Mouse (Mus musculus): ENCODE data around the gene Nol9.

Gene Nol9

DNA sequence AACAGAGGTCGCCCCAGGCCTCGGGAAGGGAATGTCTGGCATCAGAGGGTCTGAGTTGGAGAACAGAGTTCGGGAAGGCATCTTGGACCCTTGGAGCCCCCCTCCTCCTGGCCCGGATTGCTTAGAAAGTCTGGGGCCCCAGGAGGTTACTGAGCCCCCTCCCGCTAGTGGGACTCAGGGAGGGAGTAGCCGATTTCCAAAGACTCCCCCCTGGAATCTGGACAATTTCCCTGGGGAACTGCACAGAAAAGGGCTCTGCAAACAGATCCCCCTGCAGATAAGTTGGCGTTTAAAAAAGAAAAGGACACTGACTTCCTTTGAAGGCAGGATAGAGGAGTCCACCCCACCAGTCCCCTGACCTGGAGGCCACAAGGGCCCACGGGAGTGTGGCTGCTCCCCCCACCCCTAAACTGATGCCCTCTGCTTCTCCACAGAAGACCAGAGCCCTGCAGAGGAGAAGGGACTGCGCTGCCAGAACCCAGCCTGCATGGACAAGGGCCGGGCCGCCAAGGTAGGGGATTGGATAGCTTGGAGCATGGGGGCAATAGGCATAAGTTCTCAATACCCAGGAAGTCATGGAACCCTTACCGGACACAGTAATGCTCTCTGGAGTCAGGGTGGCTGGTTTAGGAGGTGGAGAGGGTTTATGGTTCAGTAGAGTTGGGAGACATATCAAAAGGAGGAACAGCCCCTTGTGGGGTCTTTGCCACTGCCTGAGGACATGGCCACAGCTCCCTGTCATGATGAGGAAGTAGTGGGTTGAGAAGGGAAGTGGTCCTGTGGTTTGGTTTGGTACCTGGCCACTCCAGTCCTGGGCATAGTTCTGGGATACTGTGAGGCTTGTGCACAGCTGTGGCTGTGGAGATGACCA is 48.3 kb downstream of the Nol9 start:
- no peak for ATAC-seq (ENCODE audit: insufficient number of reproducible peaks, low FRiP score, low TSS enrichment)

- no peak for ATAC-seq (ENCODE audit: insufficient number of reproducible peaks, low FRiP score, low TSS enrichment)
Measured at GRCm38 (mm10) chr4:152088133-152088532, 49.0 kb downstream of the Nol9 start.

DNA sequence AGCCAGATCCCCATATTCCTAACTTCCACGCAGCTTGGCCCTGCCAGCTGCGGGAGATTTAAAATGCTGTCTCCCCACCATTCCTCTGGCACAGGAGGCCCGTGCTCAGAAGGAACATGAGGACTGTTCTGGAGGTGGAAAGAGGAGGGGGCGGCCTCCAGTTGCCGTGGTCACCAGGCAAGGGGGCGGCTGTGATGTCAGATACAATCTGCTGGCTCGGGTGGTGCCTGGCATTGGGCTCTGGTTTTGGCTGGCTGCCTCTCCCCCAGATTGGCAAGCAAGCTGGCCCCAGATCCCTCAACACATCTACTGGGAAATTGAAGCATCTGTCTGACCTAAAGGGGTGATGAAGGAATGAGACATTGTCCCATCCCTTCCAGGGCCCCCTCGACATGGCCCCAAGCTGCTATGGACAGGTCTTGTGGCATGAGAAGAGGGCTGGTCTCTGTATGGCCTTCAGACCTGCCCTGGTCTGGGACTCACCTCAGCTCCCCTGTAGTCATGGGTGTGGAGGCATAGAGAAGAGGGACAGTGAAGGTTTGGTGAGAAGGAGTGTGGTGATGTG is 49.5 kb downstream of the Nol9 start:
- ATAC-seq (ENCODE audit: insufficient number of reproducible peaks, low FRiP score, low TSS enrichment), result no peak

DNA sequence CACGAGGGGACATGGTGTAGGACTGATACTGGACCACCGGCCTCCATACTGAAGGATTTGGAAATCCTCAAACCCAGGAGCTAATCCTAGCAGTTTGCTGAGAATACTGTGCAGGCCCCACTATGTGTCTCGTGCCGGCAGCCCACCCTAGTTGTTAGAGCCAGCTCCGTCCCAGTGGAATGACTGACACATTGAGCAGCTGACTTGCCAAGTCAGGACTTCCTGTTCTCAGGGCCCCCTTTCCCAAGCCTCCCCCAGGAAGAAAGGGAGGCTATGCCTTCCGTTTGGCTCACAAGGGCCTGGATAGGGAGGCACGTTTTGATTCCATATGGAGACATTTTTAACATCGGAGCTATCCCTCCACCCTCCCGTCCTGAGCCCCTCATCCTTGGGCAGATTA is 51.1 kb downstream of the Nol9 start:
- ATAC-seq (ENCODE audit: insufficient number of reproducible peaks, low FRiP score, low TSS enrichment), result no peak

DNA sequence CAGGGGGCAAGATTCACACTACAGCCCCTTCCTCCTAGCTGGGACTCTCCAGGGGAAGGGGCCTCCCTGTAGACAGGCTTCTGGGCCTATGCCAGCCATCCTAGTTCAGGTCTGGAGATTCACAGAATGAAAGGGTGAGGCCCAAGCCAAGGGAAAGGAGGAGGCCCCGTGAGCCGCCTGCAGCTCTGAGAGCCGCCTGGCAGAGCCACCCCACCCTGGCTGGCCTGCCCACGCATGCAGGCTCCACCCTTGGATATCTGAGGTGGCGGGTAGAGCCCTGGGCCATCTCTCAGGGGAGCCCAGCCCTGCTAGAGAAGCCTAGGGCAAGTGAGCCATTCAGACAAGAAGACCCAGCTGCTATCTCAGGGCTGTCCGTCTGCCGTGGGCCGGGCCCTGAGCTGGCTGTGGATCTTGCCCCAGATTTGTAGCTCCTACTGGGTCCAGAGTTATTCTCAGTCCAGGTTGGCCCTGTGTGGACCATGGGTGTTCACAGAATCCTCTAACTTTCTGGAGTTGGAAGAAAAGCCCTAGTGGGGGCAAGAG is 53.7 kb downstream of the Nol9 start:
- no peak for ATAC-seq (ENCODE audit: insufficient number of reproducible peaks, low FRiP score, low TSS enrichment)

GRCm38 (mm10) chr4:152094233-152094632 is 55.1 kb downstream of the Nol9 start:
- no peak for ATAC-seq (ENCODE audit: insufficient number of reproducible peaks, low FRiP score, low TSS enrichment)

GRCm38 (mm10) chr4:152095937-152096910 is 57.1 kb downstream of the Nol9 start:
- no peak for ATAC-seq (ENCODE audit: insufficient number of reproducible peaks, low FRiP score, low TSS enrichment)

DNA sequence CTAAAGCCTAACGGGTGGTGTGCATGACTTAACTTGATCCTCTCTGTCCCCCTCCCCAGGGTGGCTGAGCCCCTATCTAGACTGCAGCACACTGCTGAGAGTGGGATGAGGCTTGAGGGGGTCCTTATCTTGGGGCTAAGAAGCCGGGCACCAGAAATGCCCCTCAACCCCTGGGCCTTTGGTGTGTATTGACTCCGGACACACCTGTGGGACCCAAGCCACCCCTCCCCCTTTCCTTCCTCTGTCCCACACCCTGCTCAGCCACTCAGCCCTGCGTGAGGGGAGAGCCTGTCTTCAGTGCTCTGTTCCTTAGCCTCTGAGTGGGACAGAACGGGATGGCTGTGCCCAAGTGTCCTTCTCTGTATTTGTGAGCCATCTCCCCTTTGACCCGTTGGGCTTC is 57.8 kb downstream of the Nol9 start:
- ATAC-seq (ENCODE audit: insufficient number of reproducible peaks, low FRiP score, low TSS enrichment), result no peak

GRCm38 (mm10) chr4:152097911-152098799 is 59.0 kb downstream of the Nol9 start:
- ATAC-seq (ENCODE audit: insufficient number of reproducible peaks, low FRiP score, low TSS enrichment), result no peak

DNA sequence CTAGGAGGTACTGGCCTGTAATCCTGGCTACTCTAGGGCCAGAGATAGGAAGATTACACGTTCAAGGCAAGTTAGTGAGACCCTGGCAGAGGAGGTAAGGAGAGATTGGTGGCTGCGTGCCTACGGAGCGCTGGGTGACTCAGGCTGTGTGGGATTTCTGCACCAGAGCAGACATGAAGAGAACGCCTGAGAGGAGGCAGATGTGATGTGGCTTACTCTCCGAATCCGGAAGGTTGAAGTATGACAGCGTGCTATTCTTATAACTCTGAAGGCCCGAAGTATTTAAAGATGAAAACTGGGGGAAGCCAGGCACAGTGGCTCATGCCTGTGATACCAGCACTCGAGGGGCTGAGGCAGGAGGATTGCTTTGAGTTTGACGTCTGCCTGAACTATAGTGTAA is 61.4 kb downstream of the Nol9 start:
- no peak for ATAC-seq (ENCODE audit: insufficient number of reproducible peaks, low FRiP score, low TSS enrichment)

- ATAC-seq (ENCODE audit: insufficient number of reproducible peaks, low FRiP score, low TSS enrichment), result no peak
Measured at GRCm38 (mm10) chr4:152101081-152101653, 62.0 kb downstream of the Nol9 start.

DNA sequence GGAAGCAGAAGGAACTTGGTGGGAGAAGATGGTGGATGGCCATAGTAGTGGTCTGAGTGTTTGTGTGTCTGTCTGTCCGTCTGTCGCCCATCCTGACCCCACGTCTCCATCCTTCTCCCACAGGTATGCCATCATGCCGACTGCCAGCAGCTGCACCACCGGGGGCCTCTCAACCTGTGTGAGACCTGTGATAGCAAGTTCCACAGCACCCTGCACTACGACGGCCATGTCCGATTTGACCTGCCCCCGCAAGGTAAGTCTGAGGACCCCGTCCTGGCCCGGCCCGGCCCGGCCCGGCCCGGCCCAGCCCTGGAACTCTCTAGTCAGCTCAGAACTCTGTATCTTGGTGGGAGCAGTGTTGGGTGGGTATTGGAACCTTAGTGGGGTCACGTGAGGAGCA is 62.8 kb downstream of the Nol9 start:
- no peak for ATAC-seq (ENCODE audit: insufficient number of reproducible peaks, low FRiP score, low TSS enrichment)

GRCm38 (mm10) chr4:152103025-152103424 is 63.9 kb downstream of the Nol9 start:
- no peak for ATAC-seq (ENCODE audit: insufficient number of reproducible peaks, low FRiP score, low TSS enrichment)

DNA sequence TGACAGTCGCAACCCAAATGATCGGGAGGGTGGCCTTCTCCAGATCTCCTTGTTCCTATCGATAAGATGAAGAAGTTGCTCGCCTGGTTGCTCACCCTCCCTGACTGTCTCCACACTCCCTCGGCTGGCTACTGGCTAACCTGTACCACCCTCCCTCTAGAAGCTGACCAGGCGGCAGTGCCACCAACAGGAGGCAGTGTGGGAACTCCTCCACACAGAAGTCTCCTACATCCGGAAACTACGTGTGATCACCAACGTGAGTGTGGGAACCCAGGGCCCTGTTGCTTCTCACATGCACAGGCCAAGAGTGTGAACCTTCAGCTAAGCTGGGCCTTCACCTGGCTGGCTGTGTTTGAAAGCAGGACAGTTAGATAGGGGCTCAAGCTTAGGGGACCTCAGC is 67.6 kb downstream of the Nol9 start:
- ATAC-seq (ENCODE audit: insufficient number of reproducible peaks, low FRiP score, low TSS enrichment), result no peak

DNA sequence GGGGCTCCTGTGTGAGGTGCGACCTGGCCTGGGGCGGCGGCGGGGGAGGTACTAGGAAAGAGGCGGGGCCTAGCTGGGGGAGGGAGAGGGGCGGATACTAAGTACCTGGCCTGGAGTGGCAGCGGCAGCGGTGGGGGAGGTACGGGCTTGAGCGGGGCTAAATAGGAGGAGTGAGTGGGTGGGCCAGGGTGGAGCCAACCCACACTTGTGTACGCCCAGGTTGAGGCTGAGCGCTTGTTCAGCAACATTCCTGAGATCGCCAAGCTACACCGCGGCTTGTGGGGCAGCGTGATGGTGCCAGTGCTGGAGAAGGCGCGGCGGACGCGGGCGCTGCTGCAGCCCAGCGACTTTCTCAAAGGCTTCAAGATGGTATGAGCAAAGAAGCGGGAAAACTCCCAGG is 68.4 kb downstream of the Nol9 start:
- no peak for ATAC-seq (ENCODE audit: insufficient number of reproducible peaks, low FRiP score, low TSS enrichment)

- ATAC-seq (ENCODE audit: insufficient number of reproducible peaks, low FRiP score, low TSS enrichment), result 0 out of 2 replicates have a peak, but pooled peaks have one; percentile 31
Measured at GRCm38 (mm10) chr4:152107971-152108509, 68.9 kb downstream of the Nol9 start.

DNA sequence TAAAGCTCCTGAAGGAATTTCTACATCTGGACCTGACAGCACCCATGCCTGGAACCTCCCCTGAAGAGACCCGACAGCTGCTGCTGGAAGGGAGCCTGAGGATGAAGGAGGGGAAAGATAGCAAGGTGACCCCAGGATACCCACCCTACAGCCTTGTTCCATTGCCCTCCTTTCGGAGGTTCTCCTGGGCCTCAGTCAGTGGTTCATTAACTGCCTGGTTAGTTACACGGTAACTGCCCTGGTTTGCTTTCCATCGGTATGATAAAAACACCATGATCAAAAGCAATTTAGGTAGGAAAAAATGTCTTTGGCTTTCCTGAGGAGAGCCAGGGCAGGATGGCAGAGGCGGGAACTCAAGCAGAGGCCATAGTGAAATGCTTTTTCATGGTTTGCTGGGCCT is 69.6 kb downstream of the Nol9 start:
- no peak for ATAC-seq (ENCODE audit: insufficient number of reproducible peaks, low FRiP score, low TSS enrichment)

DNA sequence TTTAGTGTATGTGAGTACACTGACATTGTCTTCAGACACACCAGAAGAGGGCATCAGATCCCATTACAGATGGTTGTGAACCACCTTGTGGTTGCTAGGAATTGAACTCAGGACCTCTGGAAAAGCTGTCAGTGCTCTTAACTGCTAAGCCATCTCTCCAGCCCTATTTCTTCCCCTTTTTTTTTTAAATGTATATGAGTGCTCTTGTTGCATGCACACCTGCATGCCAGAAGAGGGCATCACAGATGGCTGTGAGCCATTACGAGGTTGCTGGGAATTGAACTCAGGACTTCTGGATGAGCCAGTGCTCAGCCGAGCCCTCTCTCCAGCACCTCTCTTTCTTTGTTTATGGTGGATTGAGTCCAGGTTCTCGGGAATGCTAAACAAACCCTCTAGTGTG is 70.4 kb downstream of the Nol9 start:
- ATAC-seq (ENCODE audit: insufficient number of reproducible peaks, low FRiP score, low TSS enrichment), result no peak

- no peak for ATAC-seq (ENCODE audit: insufficient number of reproducible peaks, low FRiP score, low TSS enrichment)
Measured at GRCm38 (mm10) chr4:152110689-152111088, 71.6 kb downstream of the Nol9 start.
